Mouse (Mus musculus) bone marrow, adult 2 months (tissue): Measurements from ENCODE around the gene Vps11.

Experiments used
- CTCF ChIP-seq: fragments of 200-500 bp; IDR thresholded peaks from 2 replicates; pipeline ENCODE4 v1.5.1; 2011; ENCODE audit warnings: low read length, control low read depth; ENCODE audit not compliant: control insufficient read depth, insufficient read depth
- POLR2A ChIP-seq: fragments of 200-500 bp; IDR thresholded peaks from 2 replicates; pipeline ENCODE4 v1.6.1; 2011; ENCODE audit warnings: low read depth, mild to moderate bottlenecking, control low read depth, low read length, borderline replicate concordance; ENCODE audit not compliant: control insufficient read depth

DNA sequence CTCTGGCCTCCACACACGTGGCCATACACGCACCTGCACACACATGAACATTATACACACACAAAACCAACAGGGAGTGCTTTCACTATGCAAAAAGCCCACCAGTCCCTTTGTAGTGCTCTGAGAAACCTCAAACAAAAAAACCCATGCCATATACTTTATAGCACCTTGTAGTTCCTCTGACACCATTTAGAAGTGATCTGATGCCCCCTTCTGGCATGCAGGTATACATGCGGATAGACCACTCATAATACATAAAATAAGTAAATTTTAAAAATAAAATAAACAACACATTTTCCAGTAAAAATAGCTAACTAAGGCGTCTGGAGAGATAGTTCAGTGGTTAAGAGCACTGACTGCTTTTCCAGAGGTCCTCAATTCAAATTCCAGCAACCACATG is 4.3 kb downstream of the Vps11 start:
- TF ChIP-seq CTCF (no peak), POLR2A (no peak)
